In the genomic region with DNA sequence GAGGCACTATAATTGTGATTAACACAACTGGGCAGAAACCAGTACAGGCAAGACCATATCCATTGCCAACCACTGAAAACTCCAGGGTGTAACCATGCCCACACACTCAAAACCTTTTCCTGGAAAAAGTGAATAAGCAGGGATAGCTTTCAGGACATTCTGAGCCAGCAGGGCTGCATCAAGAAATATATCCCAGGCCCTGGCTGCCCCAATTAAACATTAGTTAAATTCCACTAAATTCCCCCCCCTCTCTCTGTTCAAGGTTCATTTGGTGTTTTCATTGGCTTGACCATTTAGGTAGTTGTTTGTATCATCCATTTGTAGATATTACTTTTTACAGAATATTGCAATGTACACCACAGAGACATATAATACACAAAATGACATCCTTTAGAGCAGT, we compare ENCODE assay signal across 34 mouse cellular contexts. TPM values are rescaled to one million over a fixed set of nuclear protein-coding genes. Genes with fewer than 3 reads are reported as not detected.
"Had no signal": no experiment of that assay in that cellular context is flagged by ENCODE, and none has a peak within 500 bp of the region (broad histone marks: within the 10 kb centered on the region; RNA-seq: fewer than 3 reads in every experiment).

No protein-coding gene starts in this region.

- H3K27ac ChIP-seq: gastrocnemius, adult 2 months; heart, embryonic 13.5 days; heart, embryonic 15.5 days; hindbrain, embryonic 13.5 days; hindbrain, embryonic 15.5 days; hindbrain, postnatal 0 days; limb, embryonic 13.5 days; limb, embryonic 15.5 days; liver, embryonic 14.5 days had no signal

- H3K4me1 ChIP-seq: heart, embryonic 13.5 days; heart, embryonic 15.5 days; hindbrain, embryonic 13.5 days; hindbrain, embryonic 15.5 days; limb, embryonic 13.5 days; limb, embryonic 15.5 days had no signal

- H3K27me3 ChIP-seq: heart, embryonic 13.5 days; heart, embryonic 15.5 days; hindbrain, embryonic 13.5 days; hindbrain, embryonic 15.5 days; limb, embryonic 13.5 days; limb, embryonic 15.5 days had no signal

- DNase-seq: gastrocnemius, adult 2 months; gastrocnemius, postnatal 10 days; gastrocnemius, postnatal 25 days; heart, adult 18-20 months; heart, postnatal 14 days; heart, postnatal 36 days; kidney, adult 11 months; kidney, postnatal 14 days; layer of hippocampus, adult 9-11 months; layer of hippocampus, postnatal 36 days; left cerebral cortex, postnatal 4 days had no signal

- H3K36me3 ChIP-seq: heart, embryonic 13.5 days; heart, embryonic 15.5 days; hindbrain, embryonic 13.5 days; hindbrain, embryonic 15.5 days; limb, embryonic 13.5 days; limb, embryonic 15.5 days had no signal

- ATAC-seq: hindbrain, postnatal 0 days; intestine, embryonic 16.5 days had no signal

- H3K9me3 ChIP-seq: heart, embryonic 13.5 days; heart, embryonic 15.5 days; hindbrain, embryonic 13.5 days; hindbrain, embryonic 15.5 days; limb, embryonic 13.5 days; limb, embryonic 15.5 days had no signal

- H3K4me3 ChIP-seq: gastrocnemius, adult 2 months; heart, embryonic 13.5 days; heart, embryonic 15.5 days; hindbrain, embryonic 13.5 days; hindbrain, embryonic 15.5 days; limb, embryonic 13.5 days; limb, embryonic 15.5 days had no signal

- H3K4me2 ChIP-seq: heart, embryonic 11.5 days; heart, embryonic 13.5 days; heart, embryonic 15.5 days; hindbrain, embryonic 13.5 days; hindbrain, embryonic 15.5 days; limb, embryonic 13.5 days; limb, embryonic 15.5 days; liver, embryonic 11.5 days had no signal

- H3K9ac ChIP-seq: heart, embryonic 13.5 days; heart, embryonic 15.5 days; hindbrain, embryonic 13.5 days; hindbrain, embryonic 15.5 days; limb, embryonic 13.5 days; limb, embryonic 15.5 days; liver, embryonic 14.5 days had no signal

RNA-seq across cellular contexts. Expression of a gene that starts 50.0 kb away (rescaled TPM):
- total RNA-seq: hematopoietic stem cell, adult 5-6 weeks; hindbrain, postnatal 0 days; layer of hippocampus, adult 18-20 months; layer of hippocampus, adult 8-10 months; layer of hippocampus, postnatal 14 days; layer of hippocampus, postnatal 36 days; left cerebral cortex, adult 18-20 months; left cerebral cortex, adult 8-10 months; left cerebral cortex, postnatal 10 days; left cerebral cortex, postnatal 25 days; left cerebral cortex, postnatal 4 days had no signal
- polyA plus RNA-seq: heart, embryonic 15.5 days; hindbrain, embryonic 11.5 days; hindbrain, embryonic 13.5 days; hindbrain, embryonic 15.5 days; hindbrain, postnatal 0 days; intestine, embryonic 14.5 days; intestine, embryonic 16.5 days; limb, embryonic 11.5 days; limb, embryonic 15.5 days; liver, embryonic 11.5 days; liver, embryonic 14.5 days; liver, embryonic 16.5 days had no signal
